Mouse (Mus musculus): Measurements from ENCODE around the gene Nrcam. TPM values are rescaled to one million over a fixed set of nuclear protein-coding genes. Genes with fewer than 3 reads are reported as not detected.

Gene Nrcam
- polyA plus RNA-seq, 1 experiment from 2014 or later, result 67.6 TPM

- no peak for ATAC-seq (ENCODE audit: low FRiP score)
- WGBS, result 77% methylated on average over 5 of the region's 5 CpGs
- Histone ChIP-seq H3K4me3 (ENCODE audit: low read depth, low read length) (no peak overlapping the region), H3K27me3 (ENCODE audit: control insufficient read depth, insufficient read depth, low read length) (no peaks in the 10 kb centered on the region), H3K9ac (ENCODE audit: low read depth, low read length) (no peak overlapping the region), H3K36me3 (ENCODE audit: control insufficient read depth, insufficient read depth, low read length) (no peaks in the 10 kb centered on the region), H3K4me1 (replicated peaks; ENCODE audit: control insufficient read depth, insufficient read depth, low read length) (no peaks in the 10 kb centered on the region), H3K27ac (ENCODE audit: low read depth, low read length) (no peak overlapping the region), H3K4me2 (replicated peaks; ENCODE audit: low read depth, low read length) (no peak overlapping the region), H3K9me3 (ENCODE audit: control insufficient read depth, low read length) (no peaks in the 10 kb centered on the region)
- no peak for DNase-seq (ENCODE audit: low spot score)
These were observed 173.3 kb downstream of the Nrcam start for GRCm38 (mm10) chr12:44501807-44502487.

GRCm38 (mm10) chr12:44503737-44504136 is 175.1 kb downstream of the Nrcam start:
- H3K4me3 ChIP-seq (ENCODE audit: low read depth, low read length), result no peak overlapping the region
- no peaks in the 10 kb centered on the region for H3K27me3 ChIP-seq (ENCODE audit: control insufficient read depth, insufficient read depth, low read length)
- DNase-seq (ENCODE audit: low spot score) (no peak), ATAC-seq (ENCODE audit: low FRiP score) (no peak)
- H3K4me1 ChIP-seq (replicated peaks; ENCODE audit: control insufficient read depth, insufficient read depth, low read length), result no peaks in the 10 kb centered on the region
- no peak overlapping the region for H3K4me2 ChIP-seq (replicated peaks; ENCODE audit: low read depth, low read length)
- H3K36me3 ChIP-seq (ENCODE audit: control insufficient read depth, insufficient read depth, low read length), result no peaks in the 10 kb centered on the region
- H3K27ac ChIP-seq (ENCODE audit: low read depth, low read length), result no peak overlapping the region
- no peak overlapping the region for H3K9ac ChIP-seq (ENCODE audit: low read depth, low read length)
- H3K9me3 ChIP-seq (ENCODE audit: control insufficient read depth, low read length), result no peaks in the 10 kb centered on the region
- WGBS, result 90% methylated on average over 4 of the region's 4 CpGs

- WGBS, result 78% methylated on average over 3 of the region's 3 CpGs
- Histone ChIP-seq H3K27ac (ENCODE audit: low read depth, low read length) (no peak overlapping the region), H3K27me3 (ENCODE audit: control insufficient read depth, insufficient read depth, low read length) (no peaks in the 10 kb centered on the region), H3K9ac (ENCODE audit: low read depth, low read length) (no peak overlapping the region), H3K4me2 (replicated peaks; ENCODE audit: low read depth, low read length) (no peak overlapping the region), H3K4me3 (ENCODE audit: low read depth, low read length) (no peak overlapping the region), H3K36me3 (ENCODE audit: control insufficient read depth, insufficient read depth, low read length) (no peaks in the 10 kb centered on the region), H3K4me1 (replicated peaks; ENCODE audit: control insufficient read depth, insufficient read depth, low read length) (no peaks in the 10 kb centered on the region), H3K9me3 (ENCODE audit: control insufficient read depth, low read length) (no peaks in the 10 kb centered on the region)
- DNase-seq (ENCODE audit: low spot score), result no peak
- no peak for ATAC-seq (ENCODE audit: low FRiP score)
These were observed 179.9 kb downstream of the Nrcam start for GRCm38 (mm10) chr12:44508635-44509034.

GRCm38 (mm10) chr12:44509406-44510104 is 180.9 kb downstream of the Nrcam start:
- H3K4me2 ChIP-seq (replicated peaks; ENCODE audit: low read depth, low read length), result no peak overlapping the region
- no peak for DNase-seq (ENCODE audit: low spot score)
- H3K27ac ChIP-seq (ENCODE audit: low read depth, low read length), result no peak overlapping the region
- H3K27me3 ChIP-seq (ENCODE audit: control insufficient read depth, insufficient read depth, low read length), result no peaks in the 10 kb centered on the region
- H3K9ac ChIP-seq (ENCODE audit: low read depth, low read length), result no peak overlapping the region
- no peaks in the 10 kb centered on the region for H3K36me3 ChIP-seq (ENCODE audit: control insufficient read depth, insufficient read depth, low read length)
- no peak overlapping the region for H3K4me3 ChIP-seq (ENCODE audit: low read depth, low read length)
- H3K9me3 ChIP-seq (ENCODE audit: control insufficient read depth, low read length), result no peaks in the 10 kb centered on the region
- peak; percentile 64; the same call in 1 of the 2 replicates for ATAC-seq (ENCODE audit: low FRiP score)
- 68% methylated on average over 4 of the region's 4 CpGs for WGBS
- H3K4me1 ChIP-seq (replicated peaks; ENCODE audit: control insufficient read depth, insufficient read depth, low read length), result no peaks in the 10 kb centered on the region

- WGBS, result 78% methylated on average over 4 of the region's 4 CpGs
- Histone ChIP-seq H3K4me1 (replicated peaks; ENCODE audit: control insufficient read depth, insufficient read depth, low read length) (no peaks in the 10 kb centered on the region), H3K4me2 (replicated peaks; ENCODE audit: low read depth, low read length) (no peak overlapping the region), H3K4me3 (ENCODE audit: low read depth, low read length) (no peak overlapping the region), H3K27ac (ENCODE audit: low read depth, low read length) (no peak overlapping the region), H3K36me3 (ENCODE audit: control insufficient read depth, insufficient read depth, low read length) (no peaks in the 10 kb centered on the region), H3K9me3 (ENCODE audit: control insufficient read depth, low read length) (no peaks in the 10 kb centered on the region), H3K27me3 (ENCODE audit: control insufficient read depth, insufficient read depth, low read length) (no peaks in the 10 kb centered on the region), H3K9ac (ENCODE audit: low read depth, low read length) (no peak overlapping the region)
- DNase-seq (ENCODE audit: low spot score) (no peak), ATAC-seq (ENCODE audit: low FRiP score) (no peak)
These were observed 186.4 kb downstream of the Nrcam start for GRCm38 (mm10) chr12:44515066-44515465.

- H3K9me3 ChIP-seq (ENCODE audit: control insufficient read depth, low read length), result no peaks in the 10 kb centered on the region
- ATAC-seq (ENCODE audit: low FRiP score) (peak; percentile 75), DNase-seq (ENCODE audit: low spot score) (peak; percentile 15)
- H3K27ac ChIP-seq (ENCODE audit: low read depth, low read length), result no peak overlapping the region
- no peaks in the 10 kb centered on the region for H3K27me3 ChIP-seq (ENCODE audit: control insufficient read depth, insufficient read depth, low read length)
- no peak overlapping the region for H3K9ac ChIP-seq (ENCODE audit: low read depth, low read length)
- H3K4me1 ChIP-seq (replicated peaks; ENCODE audit: control insufficient read depth, insufficient read depth, low read length), result no peaks in the 10 kb centered on the region
- H3K4me2 ChIP-seq (replicated peaks; ENCODE audit: low read depth, low read length), result no peak overlapping the region
- H3K36me3 ChIP-seq (ENCODE audit: control insufficient read depth, insufficient read depth, low read length), result no peaks in the 10 kb centered on the region
- WGBS, result 34% methylated on average over 7 of the region's 7 CpGs
- no peak overlapping the region for H3K4me3 ChIP-seq (ENCODE audit: low read depth, low read length)
These were observed 190.9 kb downstream of the Nrcam start for GRCm38 (mm10) chr12:44519440-44520141.

GRCm38 (mm10) chr12:44521496-44521895 is 192.8 kb downstream of the Nrcam start:
- no peaks in the 10 kb centered on the region for H3K9me3 ChIP-seq (ENCODE audit: control insufficient read depth, low read length)
- ATAC-seq (ENCODE audit: low FRiP score), result no peak
- no peak for DNase-seq (ENCODE audit: low spot score)
- no peaks in the 10 kb centered on the region for H3K36me3 ChIP-seq (ENCODE audit: control insufficient read depth, insufficient read depth, low read length)
- no peak overlapping the region for H3K4me2 ChIP-seq (replicated peaks; ENCODE audit: low read depth, low read length)
- no peaks in the 10 kb centered on the region for H3K27me3 ChIP-seq (ENCODE audit: control insufficient read depth, insufficient read depth, low read length)
- H3K9ac ChIP-seq (ENCODE audit: low read depth, low read length), result no peak overlapping the region
- H3K4me1 ChIP-seq (replicated peaks; ENCODE audit: control insufficient read depth, insufficient read depth, low read length), result no peaks in the 10 kb centered on the region
- no peak overlapping the region for H3K27ac ChIP-seq (ENCODE audit: low read depth, low read length)
- H3K4me3 ChIP-seq (ENCODE audit: low read depth, low read length), result no peak overlapping the region
- WGBS, result 65% methylated on average over 3 of the region's 3 CpGs

GRCm38 (mm10) chr12:44524621-44525565 is 196.2 kb downstream of the Nrcam start:
- Histone ChIP-seq H3K36me3 (ENCODE audit: control insufficient read depth, insufficient read depth, low read length) (no peaks in the 10 kb centered on the region), H3K27ac (ENCODE audit: low read depth, low read length) (no peak overlapping the region), H3K9me3 (ENCODE audit: control insufficient read depth, low read length) (no peaks in the 10 kb centered on the region), H3K4me3 (ENCODE audit: low read depth, low read length) (no peak overlapping the region), H3K4me2 (replicated peaks; ENCODE audit: low read depth, low read length) (no peak overlapping the region), H3K9ac (ENCODE audit: low read depth, low read length) (no peak overlapping the region), H3K4me1 (replicated peaks; ENCODE audit: control insufficient read depth, insufficient read depth, low read length) (no peaks in the 10 kb centered on the region), H3K27me3 (ENCODE audit: control insufficient read depth, insufficient read depth, low read length) (no peaks in the 10 kb centered on the region)
- WGBS, result 71% methylated on average over 8 of the region's 8 CpGs
- DNase-seq (ENCODE audit: low spot score) (no peak), ATAC-seq (ENCODE audit: low FRiP score) (no peak)

Data from hindbrain, embryonic 11.5 days (tissue).